Mouse (Mus musculus) brain, embryonic 14.5 days (tissue): ENCODE measurements around the gene Ddx39. TPM values are rescaled to one million over a fixed set of nuclear protein-coding genes. Genes with fewer than 3 reads are reported as not detected.

Experiments used
- DNase-seq: peaks from one replicate; pipeline ENCODE4 v3.0.0-alpha.2; 2011; ENCODE audit warnings: low read depth
- CTCF ChIP-seq: fragments of 200-500 bp; IDR thresholded peaks from 2 replicates; pipeline ENCODE4 v1.5.1; 2012; ENCODE audit warnings: inconsistent platforms, mild to moderate bottlenecking, moderate library complexity, borderline replicate concordance; ENCODE audit not compliant: insufficient read depth, insufficient read length; ENCODE audit errors: extremely low read depth
- POLR2A ChIP-seq: fragments of 200-500 bp; IDR thresholded peaks from 2 replicates; pipeline ENCODE4 v1.6.1; 2012; ENCODE audit warnings: mild to moderate bottlenecking, inconsistent platforms, borderline replicate concordance; ENCODE audit not compliant: poor library complexity, insufficient read depth, insufficient read length, severe bottlenecking; ENCODE audit errors: extremely low read depth
- polyA plus RNA-seq: library from polyadenylated mRNA; depleted of rRNA; stranded (reverse); fragments of >200 nt; gene quantifications from 2 replicates; pipeline ENCODE4 v1.2.3, GENCODE M21; 2012

Ddx39 gene
- polyA plus RNA-seq, 1 experiment = 74.5 TPM

- TF ChIP-seq POLR2A (no peak), CTCF (peak; percentile 61; the same call in 1 of the 2 replicates)
- DNase-seq = no peak
Observed at GRCm38 (mm10) chr8:83729009-83729807, 14.2 kb downstream of the Ddx39 start.

DNA sequence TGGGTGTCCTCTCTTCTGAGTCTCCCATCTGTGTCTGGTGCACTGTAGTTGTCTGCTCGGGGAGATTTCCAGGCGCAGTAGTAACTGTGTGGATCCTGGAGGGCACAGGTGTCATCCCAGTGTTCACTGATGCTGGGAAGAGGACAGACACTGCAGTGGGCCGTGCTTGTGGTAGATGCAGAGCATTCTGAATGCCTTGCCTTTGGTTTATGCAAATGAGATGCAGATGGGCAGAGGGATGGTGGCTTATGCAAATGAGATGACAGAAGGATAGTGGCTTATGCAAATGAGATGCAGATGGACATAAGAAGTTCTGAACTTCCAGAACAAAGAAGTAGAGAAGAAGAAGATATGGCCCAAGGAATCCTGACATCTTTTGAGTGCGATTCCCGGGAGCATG is 16.9 kb downstream of the Ddx39 start:
- DNase-seq = no peak
- no peak for TF ChIP-seq CTCF
- no peak for TF ChIP-seq POLR2A

DNA sequence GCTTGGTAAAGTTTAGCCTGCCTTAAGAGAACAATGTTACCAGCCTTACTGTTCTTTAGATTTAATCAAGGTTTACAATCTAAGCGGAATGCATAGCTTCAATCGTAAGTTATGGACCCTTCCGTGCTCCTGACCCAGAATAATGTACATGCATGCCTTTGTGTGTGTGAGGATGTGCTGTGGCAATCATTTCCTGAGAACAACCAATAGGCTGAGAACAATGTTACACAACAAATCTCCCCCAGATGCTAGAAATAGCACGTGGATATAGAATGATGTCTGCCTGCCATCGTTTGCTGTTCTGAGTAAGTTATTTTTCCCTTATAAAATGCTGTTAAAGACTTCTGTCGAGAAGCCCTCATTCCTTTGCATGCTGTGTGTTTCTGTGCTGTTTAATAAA is 17.9 kb downstream of the Ddx39 start:
- no peak for TF ChIP-seq POLR2A
- TF ChIP-seq CTCF = no peak
- DNase-seq = no peak

- TF ChIP-seq POLR2A (no peak), CTCF (no peak)
- no peak for DNase-seq
Observed at GRCm38 (mm10) chr8:83736681-83737080, 21.7 kb downstream of the Ddx39 start.

DNA sequence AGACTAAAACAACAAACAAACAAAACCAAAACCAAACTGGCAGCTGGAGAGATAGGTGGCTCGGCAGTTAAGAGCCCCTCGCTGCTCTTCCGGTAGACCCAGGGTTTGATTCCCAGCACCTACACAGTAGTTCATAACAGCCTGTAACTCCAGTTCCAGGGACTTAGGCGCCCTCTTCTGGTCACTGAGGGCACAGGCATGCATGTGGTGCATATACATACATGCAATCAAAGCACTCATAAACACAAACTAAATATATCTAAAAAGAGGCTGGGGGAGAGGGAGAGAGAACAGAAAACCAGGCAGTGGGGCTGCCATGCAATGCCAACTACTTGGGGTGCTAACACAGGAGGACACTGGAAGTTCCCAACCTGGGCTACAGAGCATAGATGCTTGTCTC is 22.4 kb downstream of the Ddx39 start:
- no peak for DNase-seq
- TF ChIP-seq POLR2A (no peak), CTCF (no peak)

GRCm38 (mm10) chr8:83737852-83738562 is 23.0 kb downstream of the Ddx39 start:
- TF ChIP-seq CTCF = no peak
- no peak for TF ChIP-seq POLR2A
- DNase-seq = peak; percentile 31

DNA sequence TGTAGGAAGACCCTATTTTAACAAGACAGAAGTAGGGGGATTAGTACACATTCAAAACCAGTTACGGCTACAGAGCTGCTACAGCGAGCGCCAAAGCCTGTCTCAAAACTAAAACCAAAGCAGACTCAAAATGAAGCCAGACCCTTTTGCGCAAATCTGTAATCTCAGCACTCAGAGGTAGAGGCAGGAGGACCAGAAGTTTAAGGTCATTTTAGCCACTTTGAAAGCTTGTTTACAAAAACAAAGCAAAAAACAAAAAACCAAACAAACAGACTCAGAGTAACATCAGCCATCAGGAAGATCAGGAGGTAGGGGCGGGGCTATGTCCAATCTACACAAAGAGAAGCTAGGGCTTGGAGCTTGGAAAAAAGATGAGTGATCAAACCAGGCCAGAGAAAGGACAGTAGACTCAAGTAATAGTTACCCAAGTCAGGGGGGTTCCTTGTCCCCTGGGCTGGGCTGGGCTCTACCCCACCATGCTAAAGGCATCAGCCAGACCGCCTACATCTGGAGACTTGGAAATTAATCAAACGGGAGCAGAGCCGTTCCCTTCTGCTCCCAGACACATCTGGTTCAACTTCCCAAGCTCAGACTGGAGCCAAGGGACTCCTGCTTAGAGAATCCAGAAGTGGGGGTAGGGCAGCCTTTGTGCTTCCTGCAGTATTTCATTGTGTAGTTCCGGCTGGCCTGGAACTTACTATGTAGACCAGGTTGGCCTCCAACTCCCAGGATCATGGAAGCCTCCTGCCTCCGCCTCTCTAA is 24.2 kb downstream of the Ddx39 start:
- DNase-seq = no peak
- no peak for TF ChIP-seq CTCF
- no peak for TF ChIP-seq POLR2A

DNA sequence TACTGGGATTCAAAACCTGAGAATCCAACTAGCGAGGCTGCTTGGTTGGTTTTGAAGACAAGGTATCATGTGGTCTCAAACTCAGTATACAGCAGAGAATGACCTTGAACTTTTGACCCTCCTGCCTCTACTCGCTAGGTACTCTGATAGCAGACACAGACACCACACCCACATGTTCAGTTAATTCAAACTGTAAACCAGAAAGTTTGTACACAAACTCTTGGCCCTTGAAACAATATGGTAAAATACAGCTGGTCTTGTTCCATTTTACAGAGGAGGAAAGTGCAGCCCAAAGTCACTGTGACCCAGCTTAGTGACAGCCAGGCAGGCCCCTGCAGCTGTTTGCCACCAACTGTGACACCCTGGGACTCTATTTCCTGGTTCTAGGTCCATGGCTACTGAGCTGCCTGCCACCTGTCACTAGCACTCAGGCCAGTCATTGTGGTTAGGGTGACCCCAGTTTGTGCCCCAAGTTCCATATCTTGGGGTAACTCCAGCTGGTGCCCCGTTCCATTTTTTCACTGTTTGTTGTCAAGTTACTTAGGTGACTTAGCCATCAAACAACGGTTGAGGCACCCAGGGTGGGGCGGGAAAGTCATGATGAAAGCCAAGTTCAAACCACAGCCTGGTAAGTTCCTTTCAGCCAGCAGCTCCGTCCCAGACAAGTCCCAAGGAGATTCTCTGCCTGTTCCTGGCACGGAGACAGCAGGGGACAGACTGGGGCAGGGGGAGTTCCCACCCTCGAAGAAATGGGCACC is 24.9 kb downstream of the Ddx39 start:
- TF ChIP-seq POLR2A (no peak), CTCF (no peak)
- DNase-seq = no peak

DNA sequence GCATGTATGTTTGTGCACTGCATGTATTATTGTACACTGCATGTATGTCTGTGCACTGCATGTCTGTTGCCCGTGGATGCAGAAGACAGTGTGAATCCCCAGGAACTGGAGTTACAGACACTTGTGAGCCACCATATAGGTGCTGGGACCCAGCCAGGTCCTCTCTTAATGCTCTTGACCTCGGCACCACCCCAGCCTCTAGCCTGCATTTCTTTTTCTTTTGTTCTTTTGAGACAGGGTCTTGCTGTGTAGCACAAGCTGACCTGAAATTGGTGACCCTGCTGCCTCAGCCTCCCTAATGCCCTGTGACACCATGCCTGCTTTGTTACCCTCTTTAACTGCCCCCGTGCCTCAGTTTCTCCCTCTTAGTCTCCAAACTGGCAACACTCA is 25.6 kb downstream of the Ddx39 start:
- no peak for DNase-seq
- TF ChIP-seq CTCF (no peak), POLR2A (no peak)

DNA sequence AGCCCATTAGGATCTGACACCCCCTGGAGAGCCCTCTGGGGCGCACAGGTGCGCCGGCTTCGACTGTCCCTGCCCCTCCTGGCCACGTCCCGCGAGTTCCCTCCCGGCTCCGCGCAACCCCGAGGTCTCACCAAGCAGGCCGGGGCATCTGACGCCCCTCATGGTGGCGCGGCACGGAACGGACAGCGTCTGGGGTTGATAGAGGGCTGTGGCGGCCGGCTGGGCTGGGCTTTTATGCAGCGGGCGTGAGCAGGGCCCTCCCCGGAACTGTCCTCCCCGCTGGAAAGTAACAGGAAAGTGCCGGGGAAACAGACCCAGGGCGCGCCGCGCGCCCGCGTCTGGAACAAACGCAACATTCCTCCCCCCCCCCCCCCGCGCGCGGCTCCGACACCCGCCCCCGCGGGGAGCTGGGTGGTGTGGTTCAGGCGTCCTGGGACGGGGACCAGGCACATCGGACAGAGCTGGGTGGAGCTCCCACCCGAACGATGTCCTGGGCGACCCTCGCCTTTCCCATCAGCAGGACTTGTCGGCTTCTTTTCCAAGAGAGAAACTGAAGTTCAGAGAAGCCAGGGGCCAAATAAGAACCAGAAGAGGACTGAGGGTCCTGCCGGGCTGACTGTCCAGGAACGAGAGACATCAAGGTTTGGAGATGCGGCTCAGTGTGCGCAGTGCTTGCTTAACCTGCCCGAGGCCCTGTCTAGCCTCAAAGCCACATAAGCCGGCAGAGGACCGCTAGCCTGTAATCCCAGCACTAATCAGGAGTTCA is 26.2 kb downstream of the Ddx39 start, which contains the start of gene Adgre5:
Gene Adgre5 (minus strand): TSS at position 351 of the 766 bp plus-strand sequence.
- no peak for DNase-seq
- no peak for TF ChIP-seq POLR2A
- no peak for TF ChIP-seq CTCF
